Mouse (Mus musculus) intestine, embryonic 16.5 days (tissue): ENCODE data around the gene Gpr152. TPM values are rescaled to one million over a fixed set of nuclear protein-coding genes. Genes with fewer than 3 reads are reported as not detected.
"Not testable (repeated sequence)": the region's sequence is repeated elsewhere in the genome, so short reads cannot be mapped to it uniquely, and the experiment has no call there.

Source experiments
- ATAC-seq: fragments of 200-750 bp; cut with Nextera tagmentation; 2 replicates; pipeline ENCODE4 v1.8.0; 2017; ENCODE audit warnings: moderate TSS enrichment, moderate library complexity
- H3K27ac ChIP-seq: fragments of 300-500 bp; sonication (generic); 2 replicates; pipeline ENCODE4 v1.5.1; 2014; ENCODE audit warnings: mild to moderate bottlenecking, low read length
- H3K27me3 ChIP-seq: fragments of 300-500 bp; sonication (generic); replicated peaks from 2 replicates; pipeline ENCODE4 v1.6.1; 2014; ENCODE audit warnings: low read length, control low read depth, mixed read lengths; ENCODE audit not compliant: control insufficient read depth, insufficient read depth
- H3K36me3 ChIP-seq: fragments of 300-500 bp; sonication (generic); 2 replicates; pipeline ENCODE4 v1.6.1; 2014; ENCODE audit warnings: low read length, control low read depth; ENCODE audit not compliant: control insufficient read depth, insufficient read depth
- H3K4me1 ChIP-seq: fragments of 300-500 bp; sonication (generic); 2 replicates; pipeline ENCODE4 v1.6.1; 2014; ENCODE audit warnings: low read length, control low read depth, mixed read lengths; ENCODE audit not compliant: control insufficient read depth, insufficient read depth
- H3K4me2 ChIP-seq: fragments of 300-500 bp; sonication (generic); 2 replicates; pipeline ENCODE4 v1.6.1; 2014; ENCODE audit warnings: low read depth, low read length, control low read depth
- H3K4me3 ChIP-seq: fragments of 300-500 bp; sonication (generic); 2 replicates; pipeline ENCODE4 v1.5.1; 2014; ENCODE audit warnings: mild to moderate bottlenecking, low read length
- H3K9ac ChIP-seq: fragments of 300-500 bp; sonication (generic); 2 replicates; pipeline ENCODE4 v1.6.1; 2014; ENCODE audit warnings: low read depth, low read length
- H3K9me3 ChIP-seq: fragments of 300-500 bp; sonication (generic); 2 replicates; pipeline ENCODE4 v1.6.1; 2016; ENCODE audit warnings: low read length, control low read depth; ENCODE audit not compliant: control insufficient read depth
- WGBS: fragments of 180-500 bp; shearing (Covaris S2); extraction: QIAGEN DNeasy Blood & Tissue Kit; methylation state at CpG from one replicate; pipeline ENCODE4 v1.1.7; 2014; 5-methylcytosine and 5-hydroxymethylcytosine counted together
- polyA plus RNA-seq: library from polyadenylated mRNA; unstranded; fragments of >200 nt; fragmentation: Nextera tagmentation; extraction: Ambion mirVana; gene quantifications from 2 replicates; pipeline ENCODE4 v1.2.1, GENCODE M21; 2015

Gpr152 gene
- polyA plus RNA-seq, 1 experiment from 2014 or later, result 0.04 TPM

GRCm38 (mm10) chr19:4135229-4135962, 4.2 kb upstream of the Gpr152 start:
- H3K4me3 ChIP-seq, H3K4me1 ChIP-seq, H3K27me3 ChIP-seq, H3K4me2 ChIP-seq, H3K9ac ChIP-seq, H3K9me3 ChIP-seq, ATAC-seq, H3K27ac ChIP-seq: not testable (repeated sequence)
- WGBS, result 80% methylated on average over 6 of the region's 6 CpGs
- peaks cover 16% of the 10 kb centered on the region; the same call in 1 of the 2 replicates for H3K36me3 ChIP-seq

- H3K4me3 ChIP-seq, H3K4me1 ChIP-seq, H3K9me3 ChIP-seq, H3K27me3 ChIP-seq, H3K27ac ChIP-seq, H3K4me2 ChIP-seq, H3K9ac ChIP-seq: not testable (repeated sequence)
- 19% methylated on average over 8 of the region's 8 CpGs for WGBS
- peak; percentile 66 for ATAC-seq
- H3K36me3 ChIP-seq, result peaks cover 15% of the 10 kb centered on the region; the same call in 1 of the 2 replicates
Measured at GRCm38 (mm10) chr19:4135963-4136345, 3.6 kb upstream of the Gpr152 start.

- H3K27ac ChIP-seq, result no peak overlapping the region
- H3K4me3 ChIP-seq, result no peak overlapping the region
- no peaks in the 10 kb centered on the region for H3K9me3 ChIP-seq
- ATAC-seq, result no peak
- 84% methylated on average over 5 of the region's 5 CpGs for WGBS
- no peaks in the 10 kb centered on the region for H3K27me3 ChIP-seq
- no peak overlapping the region for H3K9ac ChIP-seq
- no peaks in the 10 kb centered on the region; the same call in 1 of the 2 replicates for H3K4me1 ChIP-seq
- H3K36me3 ChIP-seq, result peaks cover 10% of the 10 kb centered on the region; the same call in 1 of the 2 replicates
- no peak overlapping the region for H3K4me2 ChIP-seq
Measured at GRCm38 (mm10) chr19:4136463-4136862, 3.1 kb upstream of the Gpr152 start.

GRCm38 (mm10) chr19:4137913-4138312, 1.7 kb upstream of the Gpr152 start:
- Histone ChIP-seq H3K36me3 (no peaks in the 10 kb centered on the region), H3K27ac (no peak overlapping the region), H3K4me3 (no peak overlapping the region), H3K4me2 (no peak overlapping the region), H3K9me3 (no peaks in the 10 kb centered on the region), H3K27me3 (no peaks in the 10 kb centered on the region), H3K9ac (no peak overlapping the region), H3K4me1 (no peaks in the 10 kb centered on the region; the same call in 1 of the 2 replicates)
- no peak for ATAC-seq
- 80% methylated on average over 5 of the region's 5 CpGs for WGBS

- H3K9ac ChIP-seq, result no peak overlapping the region
- 76% methylated on average over 6 of the region's 6 CpGs for WGBS
- no peak for ATAC-seq
- H3K9me3 ChIP-seq, result no peaks in the 10 kb centered on the region
- no peaks in the 10 kb centered on the region for H3K36me3 ChIP-seq
- H3K4me3 ChIP-seq, result no peak overlapping the region
- H3K4me2 ChIP-seq, result no peak overlapping the region
- no peaks in the 10 kb centered on the region; the same call in 1 of the 2 replicates for H3K4me1 ChIP-seq
- no peaks in the 10 kb centered on the region for H3K27me3 ChIP-seq
- no peak overlapping the region for H3K27ac ChIP-seq
Measured at GRCm38 (mm10) chr19:4140147-4140546, 560 bp downstream of the Gpr152 start.

GRCm38 (mm10) chr19:4142416-4143173, 3.0 kb downstream of the Gpr152 start:
- no peak overlapping the region for H3K4me3 ChIP-seq
- H3K9ac ChIP-seq, result 0 out of 2 replicates have a peak overlapping the region, but pooled peaks have one; percentile 21
- H3K4me1 ChIP-seq, result no peaks in the 10 kb centered on the region; the same call in 1 of the 2 replicates
- H3K36me3 ChIP-seq, result no peaks in the 10 kb centered on the region
- H3K27me3 ChIP-seq, result no peaks in the 10 kb centered on the region
- H3K4me2 ChIP-seq, result no peak overlapping the region
- ATAC-seq, result no peak
- H3K9me3 ChIP-seq, result no peaks in the 10 kb centered on the region
- 88% methylated on average over 18 of the region's 18 CpGs for WGBS
- no peak overlapping the region for H3K27ac ChIP-seq

- ATAC-seq, result no peak
- H3K9ac ChIP-seq, result peak within 1 kb of the TSS; percentile 21; the same call in 1 of the 2 replicates
- H3K36me3 ChIP-seq, result no peaks in the 10 kb centered on the region
- no peak within 1 kb of the TSS for H3K4me2 ChIP-seq
- H3K9me3 ChIP-seq, result no peaks in the 10 kb centered on the region
- H3K4me3 ChIP-seq, result no peak within 1 kb of the TSS
- WGBS, result 81% methylated on average over 7 of the region's 7 CpGs
- H3K27ac ChIP-seq, result no peak within 1 kb of the TSS
- H3K27me3 ChIP-seq, result no peaks in the 10 kb centered on the region
- H3K4me1 ChIP-seq, result no peaks in the 10 kb centered on the region; the same call in 1 of the 2 replicates
Measured at GRCm38 (mm10) chr19:4143759-4144268, 4.2 kb downstream of the Gpr152 start, which contains the start of gene Cabp4. TSS of gene Cabp4 (minus strand) at chr19:4144033.

- Histone ChIP-seq H3K4me3 (no peak overlapping the region), H3K9me3 (no peaks in the 10 kb centered on the region), H3K27ac (no peak overlapping the region), H3K4me1 (peaks cover 9% of the 10 kb centered on the region), H3K4me2 (no peak overlapping the region), H3K36me3 (no peaks in the 10 kb centered on the region; the same call in 1 of the 2 replicates), H3K27me3 (no peaks in the 10 kb centered on the region), H3K9ac (no peak overlapping the region; the same call in 1 of the 2 replicates)
- no peak for ATAC-seq
- 79% methylated on average over 16 of the region's 16 CpGs for WGBS
Measured at GRCm38 (mm10) chr19:4144550-4145498, 5.2 kb downstream of the Gpr152 start.
